Mouse (Mus musculus): Measurements from ENCODE around the gene Zscan4d. TPM values are rescaled to one million over a fixed set of nuclear protein-coding genes. Genes with fewer than 3 reads are reported as not detected.
"Not testable (repeated sequence)": the region's sequence is repeated elsewhere in the genome, so short reads cannot be mapped to it uniquely, and the experiment has no call there.

Gene Zscan4d
- polyA plus RNA-seq (2012; fragmentation: generic; extraction: Trizol) = 0.05 TPM
- long read RNA-seq, experiment 1 = 0 reads
- long read RNA-seq, experiment 2 = 0 reads

DNA sequence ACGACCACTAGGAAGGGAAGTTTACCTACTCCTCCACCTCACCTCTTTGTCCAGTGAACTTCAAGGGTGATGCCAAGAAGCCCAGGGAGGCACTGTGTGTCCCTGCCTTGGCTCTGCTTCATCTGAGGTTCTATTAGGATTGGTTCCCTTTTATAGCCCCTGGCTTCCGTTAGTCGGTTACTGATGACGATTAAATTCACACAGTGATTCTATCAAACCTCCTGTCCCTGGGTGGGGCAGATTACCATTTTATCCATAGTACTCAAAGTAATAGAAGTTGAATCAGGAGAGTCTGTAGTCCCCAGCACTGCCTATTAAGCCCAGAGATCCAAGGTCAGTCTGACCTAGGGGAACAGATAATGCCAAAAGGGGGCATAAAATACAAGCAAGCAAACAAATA, at the start of gene Zscan4d:
TSS of gene Zscan4d (minus strand) at position 101 of the 400 bp plus-strand sequence.
- not testable (repeated sequence) for H3K79me3 ChIP-seq (ENCODE audit: low read depth); H3K36me3 ChIP-seq (ENCODE audit: control insufficient read depth, insufficient read depth); H3K27me3 ChIP-seq (ENCODE audit: control insufficient read depth, insufficient read depth, insufficient read length); H3ac ChIP-seq (ENCODE audit: control insufficient read depth, insufficient read length, low read depth); H3K79me2 ChIP-seq (ENCODE audit: control insufficient read depth, insufficient read depth); H3K4me3 ChIP-seq (ENCODE audit: insufficient read depth, poor library complexity, severe bottlenecking)

DNA sequence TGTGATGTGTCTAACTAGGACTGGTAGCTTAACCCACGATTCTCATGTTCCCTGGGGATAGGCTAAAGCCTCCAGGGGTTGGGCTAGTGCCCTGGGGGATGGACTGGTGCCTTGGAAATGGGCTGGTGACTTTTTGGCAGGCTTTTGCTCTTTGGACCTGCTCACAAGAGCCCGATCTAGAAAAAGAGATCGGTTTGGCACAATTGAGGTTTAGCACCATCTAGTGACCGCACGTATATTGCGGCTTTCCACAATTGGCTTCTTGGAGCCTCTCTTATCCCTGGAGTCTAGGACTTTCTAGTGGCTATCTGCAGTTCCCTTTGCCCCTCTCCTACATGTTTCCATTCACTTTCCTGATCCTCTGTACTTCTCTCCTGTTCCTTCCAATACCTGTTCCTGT, 7.9 kb downstream of the Zscan4d start:
- H3K79me3 ChIP-seq (ENCODE audit: low read depth); H3K27me3 ChIP-seq (ENCODE audit: control insufficient read depth, insufficient read depth, insufficient read length); H3K4me3 ChIP-seq (ENCODE audit: insufficient read depth, poor library complexity, severe bottlenecking); H3K79me2 ChIP-seq (ENCODE audit: control insufficient read depth, insufficient read depth); H3K36me3 ChIP-seq (ENCODE audit: control insufficient read depth, insufficient read depth); H3ac ChIP-seq (ENCODE audit: control insufficient read depth, insufficient read length, low read depth): not testable (repeated sequence)

Other genes with a start within 250 kb of the Zscan4d start
- gene Zscan4c, start 160.4 kb downstream of the Zscan4d start, polyA plus RNA-seq (2012; fragmentation: generic; extraction: Trizol) = 0.13 TPM
- gene Zscan4-ps1, start 96.5 kb downstream of the Zscan4d start, polyA plus RNA-seq (2012; fragmentation: generic; extraction: Trizol) = 0.05 TPM
- 0.22 TPM for gene Zscan4e, start 144.5 kb upstream of the Zscan4d start, polyA plus RNA-seq (2012; fragmentation: generic; extraction: Trizol)
- 0.23 TPM for gene Zscan4f, start 231.8 kb upstream of the Zscan4d start, polyA plus RNA-seq (2012; fragmentation: generic; extraction: Trizol)

Measured in C2C12 (cell line).